Mouse (Mus musculus) ES-E14 (cell line): ENCODE measurements at regions not wholly inside any gene's neighbourhood (a gene's known extent, or its start where the extent isn't known, plus 50 kb on each side); places are given as distances from the start of the nearest gene placed in this dataset.

ENCODE experiments used
- CHD2 ChIP-seq: IDR thresholded peaks from 2 replicates; pipeline ENCODE4 v1.6.1; 2014; ENCODE audit warnings: mild to moderate bottlenecking, low read depth, low read length, inconsistent platforms
- HCFC1 ChIP-seq: IDR thresholded peaks from 2 replicates; pipeline ENCODE4 v1.6.1; 2012; ENCODE audit warnings: low read length, inconsistent platforms, borderline replicate concordance; ENCODE audit not compliant: insufficient read depth
- ZC3H11A ChIP-seq: IDR thresholded peaks from 2 replicates; pipeline ENCODE4 v1.6.1; 2012; ENCODE audit warnings: low read depth, mild to moderate bottlenecking, inconsistent platforms, low read length, borderline replicate concordance
- ZNF384 ChIP-seq: IDR thresholded peaks from 2 replicates; pipeline ENCODE4 v1.6.1; 2012; ENCODE audit warnings: low read depth, low read length, inconsistent platforms

DNA sequence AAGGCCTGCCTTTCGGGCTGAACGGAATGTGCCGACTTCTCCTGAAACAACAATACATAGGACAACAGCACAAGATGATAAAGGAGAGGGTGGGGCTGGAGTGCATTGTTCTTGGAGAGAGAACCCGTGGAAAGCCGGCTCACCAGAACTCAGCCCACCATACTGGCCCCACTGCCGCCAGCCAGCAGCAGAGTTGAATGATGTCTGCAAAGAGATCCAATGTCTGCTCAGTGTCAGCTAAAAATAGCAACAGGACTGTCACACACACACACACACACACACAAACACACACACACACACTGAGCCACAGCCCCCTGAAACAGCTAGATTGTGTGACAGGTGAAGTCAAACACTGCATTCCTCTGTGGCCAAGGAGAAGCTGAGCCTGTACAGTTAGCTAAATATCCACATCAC, 58.9 kb upstream of the Xcl1 start:
- TF ChIP-seq ZC3H11A = no peak
- no peak for TF ChIP-seq CHD2
- no peak for TF ChIP-seq ZNF384
- no peak for TF ChIP-seq HCFC1
